Mouse (Mus musculus): ENCODE data around the gene Lce3f. TPM values are rescaled to one million over a fixed set of nuclear protein-coding genes. Genes with fewer than 3 reads are reported as not detected.
A peak's percentile ranks its signal among the peaks of the same experiment; 100 is the strongest.

The Lce3f gene
- polyA plus RNA-seq, 2 experiments = 1.6 TPM; not detected in 1

GRCm38 (mm10) chr3:93031450-93031849 is 39.4 kb downstream of the Lce3f start:
- Histone ChIP-seq H3K4me1 (ENCODE audit: control insufficient read depth, insufficient read depth, low read length) (no peaks in the 10 kb centered on the region), H3K9ac (ENCODE audit: low read depth, low read length, severe bottlenecking) (no peak overlapping the region), H3K27ac (replicated peaks; ENCODE audit: low read depth, low read length) (no peak overlapping the region), H3K4me3 (replicated peaks; ENCODE audit: low read length) (no peak overlapping the region), H3K27me3 (ENCODE audit: control insufficient read depth, insufficient read depth, low read length) (no peaks in the 10 kb centered on the region), H3K9me3 (ENCODE audit: control insufficient read depth, low read length) (no peaks in the 10 kb centered on the region), H3K36me3 (ENCODE audit: control insufficient read depth, insufficient read depth, low read length) (no peaks in the 10 kb centered on the region), H3K4me2 (replicated peaks; ENCODE audit: low read depth, low read length, severe bottlenecking) (no peak overlapping the region)
- ATAC-seq (ENCODE audit: low FRiP score, low read depth) (0 out of 2 replicates have a peak, but pooled peaks have one; percentile 47), DNase-seq (ENCODE audit: low spot score) (peak; percentile 75)
- no peak for TF ChIP-seq POLR2A (IDR thresholded peaks at IDR 0.05; ENCODE audit: borderline replicate concordance, extremely low read depth, insufficient read depth, insufficient read length)
- WGBS = 53% methylated on average over 5 of the region's 5 CpGs

Other genes starting within 250 kb of the Lce3f start
- not detected in 2 replicates for gene Lce1g, start 239.9 kb upstream of the Lce3f start, polyA plus RNA-seq (2012; rRNA removed)
- not detected in 2 replicates for gene Lce1g, start 239.9 kb upstream of the Lce3f start, polyA plus RNA-seq (2014; fragmentation: Nextera tagmentation; extraction: Ambion mirVana)
- not detected in 2 replicates for gene Lce1h, start 227.2 kb upstream of the Lce3f start, polyA plus RNA-seq (2012; rRNA removed)
- not detected in 2 replicates for gene Lce1h, start 227.2 kb upstream of the Lce3f start, polyA plus RNA-seq (2014; fragmentation: Nextera tagmentation; extraction: Ambion mirVana)
- not detected in 2 replicates for gene Lce1i, start 213.3 kb upstream of the Lce3f start, polyA plus RNA-seq (2012; rRNA removed)
- gene Lce1i, start 213.3 kb upstream of the Lce3f start, polyA plus RNA-seq (2014; fragmentation: Nextera tagmentation; extraction: Ambion mirVana) = not detected in 2 replicates
- gene Lce1j, start 201.7 kb upstream of the Lce3f start, polyA plus RNA-seq (2012; rRNA removed) = not detected in 2 replicates
- not detected in 2 replicates for gene Lce1j, start 201.7 kb upstream of the Lce3f start, polyA plus RNA-seq (2014; fragmentation: Nextera tagmentation; extraction: Ambion mirVana)
- not detected in 2 replicates for gene Lce1k, start 184.3 kb upstream of the Lce3f start, polyA plus RNA-seq (2012; rRNA removed)
- not detected in 2 replicates for gene Lce1k, start 184.3 kb upstream of the Lce3f start, polyA plus RNA-seq (2014; fragmentation: Nextera tagmentation; extraction: Ambion mirVana)
- 0.03 TPM in 1 of 2 replicates, not detected in the other for gene Kprp, start 165.0 kb upstream of the Lce3f start, polyA plus RNA-seq (2012; rRNA removed)
- gene Kprp, start 165.0 kb upstream of the Lce3f start, polyA plus RNA-seq (2014; fragmentation: Nextera tagmentation; extraction: Ambion mirVana) = not detected in 2 replicates
- not detected in 2 replicates for gene Lce1l, start 140.9 kb upstream of the Lce3f start, polyA plus RNA-seq (2012; rRNA removed)
- not detected in 2 replicates for gene Lce1l, start 140.9 kb upstream of the Lce3f start, polyA plus RNA-seq (2014; fragmentation: Nextera tagmentation; extraction: Ambion mirVana)
- gene 2310050C09Rik, start 122.0 kb upstream of the Lce3f start, polyA plus RNA-seq (2012; rRNA removed) = 0.05 and 0.06 TPM in 2 replicates
- not detected in 2 replicates for gene 2310050C09Rik, start 122.0 kb upstream of the Lce3f start, polyA plus RNA-seq (2014; fragmentation: Nextera tagmentation; extraction: Ambion mirVana)
- not detected in 2 replicates for gene Lce3a, start 66.0 kb upstream of the Lce3f start, polyA plus RNA-seq (2012; rRNA removed)
- gene Lce3a, start 66.0 kb upstream of the Lce3f start, polyA plus RNA-seq (2014; fragmentation: Nextera tagmentation; extraction: Ambion mirVana) = not detected in 2 replicates
- gene Lce3b, start 59.2 kb upstream of the Lce3f start, polyA plus RNA-seq (2012; rRNA removed) = not detected in 2 replicates
- not detected in 2 replicates for gene Lce3b, start 59.2 kb upstream of the Lce3f start, polyA plus RNA-seq (2014; fragmentation: Nextera tagmentation; extraction: Ambion mirVana)
- 0.20 TPM in 1 of 2 replicates, not detected in the other for gene Lce3c, start 47.7 kb upstream of the Lce3f start, polyA plus RNA-seq (2012; rRNA removed)
- gene Lce3c, start 47.7 kb upstream of the Lce3f start, polyA plus RNA-seq (2014; fragmentation: Nextera tagmentation; extraction: Ambion mirVana) = not detected in 2 replicates
- not detected in 2 replicates for gene Lce3d, start 34.8 kb upstream of the Lce3f start, polyA plus RNA-seq (2012; rRNA removed)
- gene Lce3d, start 34.8 kb upstream of the Lce3f start, polyA plus RNA-seq (2014; fragmentation: Nextera tagmentation; extraction: Ambion mirVana) = not detected in 2 replicates
- not detected in 2 replicates for gene Lce3e, start 25.2 kb upstream of the Lce3f start, polyA plus RNA-seq (2012; rRNA removed)
- gene Lce3e, start 25.2 kb upstream of the Lce3f start, polyA plus RNA-seq (2014; fragmentation: Nextera tagmentation; extraction: Ambion mirVana) = not detected in 2 replicates
- 1.4 and 1.5 TPM in 2 replicates for gene Crct1, start 23.5 kb downstream of the Lce3f start, polyA plus RNA-seq (2012; rRNA removed)
- 1.3 and 2.7 TPM in 2 replicates for gene Crct1, start 23.5 kb downstream of the Lce3f start, polyA plus RNA-seq (2014; fragmentation: Nextera tagmentation; extraction: Ambion mirVana)
- 0.08 TPM in 1 of 2 replicates, not detected in the other for gene Lce1m, start 26.8 kb downstream of the Lce3f start, polyA plus RNA-seq (2012; rRNA removed)
- gene Lce1m, start 26.8 kb downstream of the Lce3f start, polyA plus RNA-seq (2014; fragmentation: Nextera tagmentation; extraction: Ambion mirVana) = not detected in 2 replicates
- gene Gm4858, start 76.6 kb downstream of the Lce3f start, polyA plus RNA-seq (2012; rRNA removed) = not detected in 2 replicates
- not detected in 2 replicates for gene Gm4858, start 76.6 kb downstream of the Lce3f start, polyA plus RNA-seq (2014; fragmentation: Nextera tagmentation; extraction: Ambion mirVana)
- gene Crnn, start 152.6 kb downstream of the Lce3f start, polyA plus RNA-seq (2012; rRNA removed) = 0.14 and 0.55 TPM in 2 replicates
- gene Crnn, start 152.6 kb downstream of the Lce3f start, polyA plus RNA-seq (2014; fragmentation: Nextera tagmentation; extraction: Ambion mirVana) = 0.19 and 0.51 TPM in 2 replicates
- 0.01 TPM in 1 of 2 replicates, not detected in the other for gene Flg2, start 205.1 kb downstream of the Lce3f start, polyA plus RNA-seq (2012; rRNA removed)
- 0.01 and 0.03 TPM in 2 replicates for gene Flg2, start 205.1 kb downstream of the Lce3f start, polyA plus RNA-seq (2014; fragmentation: Nextera tagmentation; extraction: Ambion mirVana)

All from limb, embryonic 14.5 days (tissue).